Mouse (Mus musculus) forebrain, embryonic 10.5 days (tissue): Measurements from ENCODE around the gene Olfr412. TPM values are rescaled to one million over a fixed set of nuclear protein-coding genes. Genes with fewer than 3 reads are reported as not detected.

ENCODE experiments used
- DNase-seq: peaks from one replicate; pipeline ENCODE4 v3.0.0-alpha.2; 2017; ENCODE audit warnings: low spot score; ENCODE audit errors: extremely low spot score
- H3K27ac ChIP-seq: fragments of 300-500 bp; sonication (generic); 2 replicates; pipeline ENCODE4 v1.5.1; 2016; ENCODE audit warnings: mild to moderate bottlenecking
- H3K27me3 ChIP-seq: fragments of 300-500 bp; sonication (generic); 2 replicates; pipeline ENCODE4 v1.6.1; 2016; ENCODE audit warnings: mild to moderate bottlenecking; ENCODE audit not compliant: poor library complexity, severe bottlenecking
- H3K36me3 ChIP-seq: fragments of 300-500 bp; sonication (generic); replicated peaks from 2 replicates; pipeline ENCODE4 v1.6.1; 2016; ENCODE audit warnings: mild to moderate bottlenecking, moderate library complexity
- H3K4me1 ChIP-seq: fragments of 300-500 bp; sonication (generic); 2 replicates; pipeline ENCODE4 v1.6.1; 2016
- H3K4me3 ChIP-seq: fragments of 300-500 bp; sonication (generic); 2 replicates; pipeline ENCODE4 v1.5.1; 2016; ENCODE audit warnings: mild to moderate bottlenecking, moderate library complexity
- H3K9me3 ChIP-seq: fragments of 300-500 bp; sonication (generic); 2 replicates; pipeline ENCODE4 v1.6.1; 2016; ENCODE audit warnings: mild to moderate bottlenecking, moderate library complexity
- WGBS: fragments of 180-500 bp; shearing (Covaris S2); methylation state at CpG from one replicate; pipeline ENCODE4 v1.1.7; 2016; 5-methylcytosine and 5-hydroxymethylcytosine counted together
- polyA plus RNA-seq: library from polyadenylated mRNA; unstranded; fragments of >200 nt; fragmentation: Nextera tagmentation; extraction: Ambion mirVana; gene quantifications from 2 replicates; pipeline ENCODE4 v1.2.1, GENCODE M21; 2016

The Olfr412 gene
- polyA plus RNA-seq, 1 experiment from 2014 or later: not detected

DNA sequence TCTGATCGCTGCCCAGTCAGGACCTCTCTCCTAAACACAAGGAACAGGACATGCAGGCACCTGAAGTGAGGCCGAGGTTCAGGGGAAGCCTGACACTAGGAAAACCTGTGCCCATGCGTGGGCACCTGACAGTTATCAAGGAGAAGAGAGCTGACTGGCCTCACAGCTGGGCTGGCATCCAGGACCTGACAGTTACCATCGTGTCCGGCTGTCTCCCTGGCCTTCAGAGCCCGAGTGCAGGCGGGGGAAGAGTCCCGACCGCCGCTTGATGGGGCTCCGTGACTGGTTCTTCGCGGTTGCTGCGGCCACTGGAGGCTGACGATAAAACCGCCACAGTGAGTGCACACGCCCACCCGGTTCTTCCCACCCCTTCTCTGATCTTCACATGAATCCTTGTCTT is 33.7 kb downstream of the Olfr412 start:
- no peak overlapping the region for H3K27ac ChIP-seq
- WGBS: 85% methylated on average over 18 of the region's 18 CpGs
- H3K4me3 ChIP-seq: no peak overlapping the region
- H3K36me3 ChIP-seq: no peaks in the 10 kb centered on the region
- H3K27me3 ChIP-seq: peaks cover 15% of the 10 kb centered on the region; the same call in 1 of the 2 replicates
- peaks cover 14% of the 10 kb centered on the region for H3K4me1 ChIP-seq
- H3K9me3 ChIP-seq: no peaks in the 10 kb centered on the region
- DNase-seq: no peak

GRCm38 (mm10) chr11:74402126-74402525 is 40.3 kb downstream of the Olfr412 start:
- Histone ChIP-seq H3K4me1 (peaks cover 4% of the 10 kb centered on the region; the same call in 1 of the 2 replicates), H3K4me3 (no peak overlapping the region), H3K27ac (no peak overlapping the region), H3K27me3 (no peaks in the 10 kb centered on the region), H3K36me3 (no peaks in the 10 kb centered on the region), H3K9me3 (no peaks in the 10 kb centered on the region)
- 49% methylated on average over 2 of the region's 2 CpGs for WGBS
- DNase-seq: no peak

DNA sequence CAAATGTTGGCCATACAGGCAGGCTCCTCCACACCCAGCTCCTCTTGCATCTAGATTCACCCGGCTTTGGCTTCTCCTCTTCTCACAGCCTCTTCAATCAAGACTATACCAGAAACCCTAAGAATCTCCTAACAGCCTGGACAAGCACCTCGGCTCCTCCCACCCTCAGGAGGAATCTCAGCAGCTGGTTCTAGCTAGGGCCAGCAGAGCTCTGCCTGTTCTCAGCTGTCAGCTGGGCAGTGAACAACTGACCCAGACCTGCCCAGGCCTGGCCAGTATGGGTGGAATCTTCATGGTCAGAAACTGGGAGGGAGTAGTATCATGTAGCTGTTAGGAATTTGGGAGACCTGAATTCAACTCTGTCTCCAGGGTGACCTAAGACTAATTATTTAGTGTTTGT is 42.3 kb downstream of the Olfr412 start:
- no peak overlapping the region for H3K4me3 ChIP-seq
- no peaks in the 10 kb centered on the region for H3K9me3 ChIP-seq
- no peaks in the 10 kb centered on the region for H3K36me3 ChIP-seq
- peaks cover 11% of the 10 kb centered on the region for H3K4me1 ChIP-seq
- 74% methylated on average over 2 of the region's 2 CpGs for WGBS
- no peak overlapping the region for H3K27ac ChIP-seq
- DNase-seq: no peak
- H3K27me3 ChIP-seq: no peaks in the 10 kb centered on the region

- Histone ChIP-seq H3K4me3 (no peak overlapping the region), H3K36me3 (no peaks in the 10 kb centered on the region), H3K27me3 (no peaks in the 10 kb centered on the region), H3K27ac (no peak overlapping the region), H3K9me3 (no peaks in the 10 kb centered on the region), H3K4me1 (peaks cover 12% of the 10 kb centered on the region)
- no peak for DNase-seq
- 85% methylated on average over 7 of the region's 7 CpGs for WGBS
Observed at GRCm38 (mm10) chr11:74405201-74405600, 43.3 kb downstream of the Olfr412 start.

- no peak for DNase-seq
- 84% methylated on average over 4 of the region's 4 CpGs for WGBS
- Histone ChIP-seq H3K27ac (peak overlapping the region; percentile 35; the same call in 1 of the 2 replicates), H3K27me3 (no peaks in the 10 kb centered on the region), H3K4me1 (peaks cover 22% of the 10 kb centered on the region), H3K36me3 (no peaks in the 10 kb centered on the region), H3K4me3 (no peak overlapping the region), H3K9me3 (no peaks in the 10 kb centered on the region)
Observed at GRCm38 (mm10) chr11:74408587-74409446, 46.9 kb downstream of the Olfr412 start.

- no peaks in the 10 kb centered on the region for H3K9me3 ChIP-seq
- H3K4me3 ChIP-seq: no peak overlapping the region
- WGBS: 63% methylated on average over 5 of the region's 5 CpGs
- no peaks in the 10 kb centered on the region for H3K27me3 ChIP-seq
- no peak for DNase-seq
- no peaks in the 10 kb centered on the region for H3K36me3 ChIP-seq
- peaks cover 22% of the 10 kb centered on the region for H3K4me1 ChIP-seq
- 0 out of 2 replicates have a peak overlapping the region, but pooled peaks have one; percentile 35 for H3K27ac ChIP-seq
Observed at GRCm38 (mm10) chr11:74409447-74409754, 47.5 kb downstream of the Olfr412 start.

DNA sequence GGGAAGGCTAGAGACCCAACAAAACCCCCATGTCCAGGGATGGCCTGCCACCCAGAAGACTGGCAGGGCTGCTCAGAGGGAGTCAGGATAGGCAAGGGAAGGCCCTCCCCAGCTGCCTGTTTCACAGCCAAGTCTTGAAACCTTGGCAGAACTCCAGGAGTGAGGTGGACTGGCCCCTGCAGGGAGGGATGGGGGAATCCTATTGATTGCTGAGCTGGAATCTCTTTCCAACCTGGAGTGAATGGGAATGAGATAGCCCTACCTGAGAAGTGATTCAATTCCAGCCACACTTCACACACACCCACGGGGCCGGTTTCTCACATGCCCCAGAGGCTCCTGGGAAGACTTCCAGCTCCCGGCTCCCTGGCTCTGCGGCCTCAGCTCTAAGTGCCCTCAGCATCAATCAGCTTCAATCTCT is 47.9 kb downstream of the Olfr412 start:
- H3K4me3 ChIP-seq: no peak overlapping the region
- H3K27ac ChIP-seq: 0 out of 2 replicates have a peak overlapping the region, but pooled peaks have one; percentile 20
- DNase-seq: no peak
- WGBS: 90% methylated on average over 4 of the region's 4 CpGs
- no peaks in the 10 kb centered on the region for H3K27me3 ChIP-seq
- H3K9me3 ChIP-seq: no peaks in the 10 kb centered on the region
- H3K36me3 ChIP-seq: no peaks in the 10 kb centered on the region
- peaks cover 22% of the 10 kb centered on the region for H3K4me1 ChIP-seq

DNA sequence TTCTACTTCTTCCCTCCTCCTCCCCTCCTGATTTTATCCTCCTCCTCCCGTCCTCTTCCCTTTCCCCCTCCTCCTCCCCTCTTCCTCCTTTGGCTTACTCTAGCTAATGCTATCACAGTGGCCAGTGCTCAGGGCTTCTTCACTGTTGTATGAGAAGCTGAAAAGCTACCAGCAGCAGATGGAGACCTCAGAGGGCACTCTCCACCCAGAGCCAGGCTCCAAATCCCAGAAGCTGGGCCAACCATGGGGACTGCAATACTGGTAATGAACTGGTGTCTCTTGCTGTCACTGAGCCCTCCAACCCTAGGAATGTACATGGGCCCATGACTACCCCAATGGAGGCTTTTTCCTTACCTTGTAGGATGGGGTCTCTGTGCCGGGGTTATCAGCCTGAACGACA is 50.1 kb downstream of the Olfr412 start:
- Histone ChIP-seq H3K4me1 (peaks cover 22% of the 10 kb centered on the region), H3K9me3 (no peaks in the 10 kb centered on the region), H3K27me3 (no peaks in the 10 kb centered on the region), H3K4me3 (no peak overlapping the region), H3K27ac (no peak overlapping the region), H3K36me3 (no peaks in the 10 kb centered on the region)
- WGBS: 63% methylated on average over 3 of the region's 3 CpGs
- DNase-seq: no peak

- no peak for DNase-seq
- Histone ChIP-seq H3K36me3 (no peaks in the 10 kb centered on the region), H3K27ac (no peak overlapping the region), H3K4me3 (no peak overlapping the region), H3K27me3 (no peaks in the 10 kb centered on the region), H3K4me1 (peaks cover 22% of the 10 kb centered on the region), H3K9me3 (no peaks in the 10 kb centered on the region)
- 89% methylated on average over 3 of the region's 3 CpGs for WGBS
Observed at GRCm38 (mm10) chr11:74412462-74412861, 50.6 kb downstream of the Olfr412 start.

DNA sequence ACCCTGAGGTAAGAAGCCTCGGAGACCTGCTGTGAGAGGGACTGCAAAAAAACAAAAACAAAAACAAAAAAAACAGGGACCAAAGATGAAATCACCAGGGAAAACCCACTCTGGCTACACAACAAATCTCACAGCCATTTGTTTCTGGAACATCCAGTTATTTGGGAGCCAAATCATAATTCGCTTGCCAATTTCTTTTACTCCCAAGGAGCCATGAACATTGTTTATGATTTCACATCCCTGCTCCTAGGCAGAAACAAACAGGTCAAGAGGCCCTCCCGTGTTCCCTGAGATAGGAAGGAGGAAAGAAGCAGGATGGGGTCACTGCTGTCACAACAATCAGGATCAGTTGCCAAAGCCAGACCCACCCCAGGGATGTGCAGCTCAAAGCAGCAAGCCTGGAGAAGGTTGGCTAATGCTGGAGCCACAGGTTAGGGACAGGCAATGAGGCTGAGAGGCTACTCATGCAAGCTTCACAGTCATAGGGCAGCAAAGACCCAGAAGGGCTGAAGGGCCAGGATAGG is 51.6 kb downstream of the Olfr412 start:
- H3K4me1 ChIP-seq: peaks cover 22% of the 10 kb centered on the region

GRCm38 (mm10) chr11:74414112-74414511 is 52.2 kb downstream of the Olfr412 start:
- no peaks in the 10 kb centered on the region for H3K36me3 ChIP-seq
- no peak for DNase-seq
- H3K27me3 ChIP-seq: no peaks in the 10 kb centered on the region
- WGBS: 82% methylated on average over 9 of the region's 9 CpGs
- peaks cover 16% of the 10 kb centered on the region for H3K4me1 ChIP-seq
- H3K4me3 ChIP-seq: no peak overlapping the region
- no peaks in the 10 kb centered on the region for H3K9me3 ChIP-seq
- no peak overlapping the region for H3K27ac ChIP-seq

More for the DNA sequence above, 51.6 kb downstream of the Olfr412 start:
- no peak for DNase-seq
- WGBS: 82% methylated on average over 3 of the region's 3 CpGs
- Histone ChIP-seq H3K9me3 (no peaks in the 10 kb centered on the region), H3K27me3 (no peaks in the 10 kb centered on the region), H3K27ac (no peak overlapping the region), H3K4me3 (no peak overlapping the region), H3K36me3 (no peaks in the 10 kb centered on the region)

DNA sequence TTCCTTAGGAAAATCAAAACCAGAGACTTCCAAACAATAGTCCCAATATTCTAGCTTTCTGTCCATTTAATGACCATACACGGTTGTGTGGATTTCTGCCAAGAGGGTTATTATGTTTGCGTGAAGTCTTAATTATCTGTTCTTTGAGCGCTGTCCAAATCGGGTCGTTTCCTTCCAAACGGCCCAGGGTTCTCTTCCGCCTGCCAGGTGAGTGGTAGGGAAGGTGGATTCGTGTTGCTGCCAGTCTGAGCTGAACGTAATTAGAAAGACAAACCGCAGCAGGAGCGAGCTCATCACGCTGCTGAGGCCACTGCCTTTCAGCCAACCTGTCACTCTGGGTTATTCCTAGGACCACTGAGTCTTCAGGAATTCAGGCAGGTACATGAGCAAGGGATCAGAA is 53.9 kb downstream of the Olfr412 start:
- H3K4me3 ChIP-seq: no peak overlapping the region
- no peak overlapping the region for H3K27ac ChIP-seq
- 89% methylated on average over 12 of the region's 12 CpGs for WGBS

More for the DNA sequence above, 53.9 kb downstream of the Olfr412 start:
- no peaks in the 10 kb centered on the region for H3K36me3 ChIP-seq
- peaks cover 6% of the 10 kb centered on the region; the same call in 1 of the 2 replicates for H3K4me1 ChIP-seq
- DNase-seq: no peak
- no peaks in the 10 kb centered on the region for H3K9me3 ChIP-seq
- H3K27me3 ChIP-seq: no peaks in the 10 kb centered on the region
